Mouse (Mus musculus): ENCODE measurements at regions not wholly inside any gene's neighbourhood (a gene's known extent, or its start where the extent isn't known, plus 50 kb on each side); places are given as distances from the start of the nearest gene placed in this dataset.

- TF ChIP-seq EP300 (IDR thresholded peaks at IDR 0.05; ENCODE audit: low read depth): no peak
- TF ChIP-seq CTCF (IDR thresholded peaks at IDR 0.05; ENCODE audit: low read depth): no peak
These were observed 76.7 kb upstream of the Gpr12 start for GRCm38 (mm10) chr5:146661751-146662150.
